In genomic region chr17:42875571-42876000, GRCm38 (mm10) we compare ENCODE assay signal across 8 mouse cellular contexts. TPM values are rescaled to one million over a fixed set of nuclear protein-coding genes. Genes with fewer than 3 reads are reported as not detected.
DNase-seq lines count a peak whose midpoint lies in the region; ATAC-seq and TF ChIP-seq lines count a peak whose summit lies in the region.

No protein-coding gene starts in this region.

- peak; percentile 9 to 33 for DNase-seq in urinary bladder, adult 18-20 months (ENCODE audit: low spot score in 2 of 2)
- DNase-seq in urinary bladder, postnatal 10 days (ENCODE audit: low spot score): no peak
- peak; percentile 62 for DNase-seq in embryonic facial prominence, embryonic 10.5 days (ENCODE audit: low spot score)
- peak; percentile 35 to 39 for DNase-seq in heart, adult 9 months (ENCODE audit: low spot score in 2 of 2)
- peak; percentile 59 for DNase-seq in kidney, adult 2 months
- DNase-seq in thymus, postnatal 4 days: peak; percentile 57

- peak overlapping the region; percentile 92 for H3K9ac ChIP-seq in liver, embryonic 15.5 days
- peak overlapping the region; percentile 98 for H3K9ac ChIP-seq in neural tube, embryonic 14.5 days (replicated peaks; ENCODE audit: low read depth, low read length)

- 0 out of 2 replicates have a peak, but pooled peaks have one; percentile 16 for TF ChIP-seq CTCF in kidney, adult 2 months (conservative IDR thresholded peaks at IDR 0.05; ENCODE audit: insufficient read depth, insufficient read length, low read depth, low read length)

- no peak for TF ChIP-seq POLR2A in kidney, adult 2 months (IDR thresholded peaks at IDR 0.05; ENCODE audit: low read depth, low read length)

- no peaks in the 10 kb centered on the region for H3K9me3 ChIP-seq in embryonic facial prominence, embryonic 10.5 days
- no peaks in the 10 kb centered on the region for H3K9me3 ChIP-seq in liver, embryonic 15.5 days (replicated peaks)
- H3K9me3 ChIP-seq in neural tube, embryonic 14.5 days (ENCODE audit: control insufficient read depth, low read length): no peaks in the 10 kb centered on the region

- no peaks in the 10 kb centered on the region; the same call in 1 of the 2 replicates for H3K27me3 ChIP-seq in embryonic facial prominence, embryonic 10.5 days (replicated peaks; ENCODE audit: low read depth, poor library complexity, severe bottlenecking)
- no peaks in the 10 kb centered on the region for H3K27me3 ChIP-seq in kidney, adult 2 months (replicated peaks; ENCODE audit: control insufficient read depth, insufficient read depth, low read length)
- no peaks in the 10 kb centered on the region for H3K27me3 ChIP-seq in liver, embryonic 15.5 days
- no peaks in the 10 kb centered on the region for H3K27me3 ChIP-seq in neural tube, embryonic 14.5 days (ENCODE audit: control insufficient read depth, insufficient read depth, low read length)

- peak overlapping the region; percentile 86 for H3K4me3 ChIP-seq in embryonic facial prominence, embryonic 10.5 days
- peak overlapping the region; percentile 94 for H3K4me3 ChIP-seq in kidney, adult 2 months (ENCODE audit: insufficient read depth, low read depth, low read length)
- peak overlapping the region; percentile 97 for H3K4me3 ChIP-seq in liver, embryonic 15.5 days (replicated peaks)
- peak overlapping the region; percentile 87 for H3K4me3 ChIP-seq in neural tube, embryonic 14.5 days (ENCODE audit: low read depth, low read length)

- H3K27ac ChIP-seq in embryonic facial prominence, embryonic 10.5 days (replicated peaks): peak overlapping the region; percentile 98
- peak overlapping the region; percentile 90 for H3K27ac ChIP-seq in kidney, adult 2 months (ENCODE audit: insufficient read depth, low read depth, low read length)
- H3K27ac ChIP-seq in liver, embryonic 15.5 days (replicated peaks): peak overlapping the region; percentile 90
- H3K27ac ChIP-seq in neural tube, embryonic 14.5 days (ENCODE audit: low read depth, low read length): peak overlapping the region; percentile 93; the same call in 1 of the 2 replicates

- peak overlapping the region; percentile 94 for H3K4me2 ChIP-seq in liver, embryonic 15.5 days
- peak overlapping the region; percentile 95 for H3K4me2 ChIP-seq in neural tube, embryonic 14.5 days (ENCODE audit: low read depth, low read length)

- peaks cover 15% of the 10 kb centered on the region for H3K4me1 ChIP-seq in embryonic facial prominence, embryonic 10.5 days
- H3K4me1 ChIP-seq in kidney, adult 2 months (ENCODE audit: control insufficient read depth, insufficient read depth, low read length): peaks cover 6% of the 10 kb centered on the region; the same call in 1 of the 2 replicates
- peaks cover 36% of the 10 kb centered on the region for H3K4me1 ChIP-seq in liver, embryonic 15.5 days (replicated peaks)
- H3K4me1 ChIP-seq in neural tube, embryonic 14.5 days (ENCODE audit: control insufficient read depth, insufficient read depth, low read length): peaks cover 6% of the 10 kb centered on the region; the same call in 1 of the 2 replicates

- no peak for ATAC-seq in liver, embryonic 15.5 days (ENCODE audit: insufficient read depth)
- peak; percentile 33 for ATAC-seq in neural tube, embryonic 14.5 days (ENCODE audit: low read depth)

- H3K36me3 ChIP-seq in embryonic facial prominence, embryonic 10.5 days (replicated peaks): no peaks in the 10 kb centered on the region
- H3K36me3 ChIP-seq in kidney, adult 2 months (ENCODE audit: control insufficient read depth, insufficient read depth, low read length): no peaks in the 10 kb centered on the region
- no peaks in the 10 kb centered on the region for H3K36me3 ChIP-seq in liver, embryonic 15.5 days (replicated peaks)
- H3K36me3 ChIP-seq in neural tube, embryonic 14.5 days (ENCODE audit: control insufficient read depth, insufficient read depth, low read length): no peaks in the 10 kb centered on the region

- under 1% methylated on average over 17 of the region's 17 CpGs for WGBS in embryonic facial prominence, embryonic 10.5 days
- WGBS in kidney, adult 2 months: under 1% methylated on average over 17 of the region's 17 CpGs
- under 1% methylated on average over 17 of the region's 17 CpGs for WGBS in liver, embryonic 15.5 days (ENCODE audit: insufficient replicate concordance)
- WGBS in neural tube, embryonic 14.5 days: under 1% methylated on average over 17 of the region's 17 CpGs

RNA-seq across cellular contexts. Expression of gene Cd2ap, which starts 0.9 kb away (rescaled TPM):
- 14.9 and 17.0 TPM in 2 replicates for polyA plus RNA-seq in embryonic facial prominence, embryonic 10.5 days (2016; fragmentation: Nextera tagmentation; extraction: Ambion mirVana)
- polyA plus RNA-seq in kidney, adult 2 months (2012; rRNA removed): 14.6 and 19.1 TPM in 2 replicates
- polyA plus RNA-seq in liver, embryonic 15.5 days (2015; fragmentation: Nextera tagmentation; extraction: Ambion mirVana): 7.9 and 8.5 TPM in 2 replicates
- polyA plus RNA-seq in neural tube, embryonic 14.5 days (2014; fragmentation: Nextera tagmentation; extraction: Ambion mirVana): 13.4 and 13.7 TPM in 2 replicates
